Mouse (Mus musculus): Measurements from ENCODE around the gene Lpp.

Lpp gene

GRCm38 (mm10) chr16:24568061-24568460 lies 174.8 kb downstream of the Lpp start:
- DNase-seq: no peak

GRCm38 (mm10) chr16:24569681-24570080 lies 176.4 kb downstream of the Lpp start:
- peak; percentile 44 for DNase-seq

- DNase-seq: no peak
These were observed 183.7 kb downstream of the Lpp start for GRCm38 (mm10) chr16:24576999-24577398.

GRCm38 (mm10) chr16:24577798-24578197 lies 184.5 kb downstream of the Lpp start:
- no peak for DNase-seq

GRCm38 (mm10) chr16:24582847-24583246 lies 189.5 kb downstream of the Lpp start:
- no peak for DNase-seq

GRCm38 (mm10) chr16:24593535-24593934 lies 200.2 kb downstream of the Lpp start:
- DNase-seq: no peak

DNA sequence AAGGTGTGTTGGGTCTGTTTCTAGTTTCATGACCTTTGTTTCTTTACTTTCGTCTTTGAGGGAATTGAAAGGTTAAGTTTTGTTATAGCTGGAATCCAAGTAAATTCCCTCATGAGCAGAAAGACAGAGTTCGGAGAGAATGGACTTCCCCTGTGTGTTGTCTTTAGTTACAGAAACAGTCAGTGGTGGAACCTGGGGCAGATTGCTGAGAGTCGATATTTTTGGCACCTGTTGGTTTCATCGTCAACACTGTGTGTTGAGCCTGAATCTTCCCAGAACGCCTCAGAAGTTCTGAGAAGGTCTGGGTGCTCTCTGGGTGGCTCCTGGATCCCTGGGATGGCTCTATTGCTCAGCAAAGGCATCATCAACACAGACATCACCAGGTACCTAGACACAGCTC lies 201.2 kb downstream of the Lpp start:
- DNase-seq: no peak

GRCm38 (mm10) chr16:24595493-24595892 lies 202.2 kb downstream of the Lpp start:
- DNase-seq: no peak

- DNase-seq: no peak
These were observed 205.3 kb downstream of the Lpp start for GRCm38 (mm10) chr16:24598567-24598966.

GRCm38 (mm10) chr16:24599766-24600165 lies 206.5 kb downstream of the Lpp start:
- DNase-seq: no peak

DNA sequence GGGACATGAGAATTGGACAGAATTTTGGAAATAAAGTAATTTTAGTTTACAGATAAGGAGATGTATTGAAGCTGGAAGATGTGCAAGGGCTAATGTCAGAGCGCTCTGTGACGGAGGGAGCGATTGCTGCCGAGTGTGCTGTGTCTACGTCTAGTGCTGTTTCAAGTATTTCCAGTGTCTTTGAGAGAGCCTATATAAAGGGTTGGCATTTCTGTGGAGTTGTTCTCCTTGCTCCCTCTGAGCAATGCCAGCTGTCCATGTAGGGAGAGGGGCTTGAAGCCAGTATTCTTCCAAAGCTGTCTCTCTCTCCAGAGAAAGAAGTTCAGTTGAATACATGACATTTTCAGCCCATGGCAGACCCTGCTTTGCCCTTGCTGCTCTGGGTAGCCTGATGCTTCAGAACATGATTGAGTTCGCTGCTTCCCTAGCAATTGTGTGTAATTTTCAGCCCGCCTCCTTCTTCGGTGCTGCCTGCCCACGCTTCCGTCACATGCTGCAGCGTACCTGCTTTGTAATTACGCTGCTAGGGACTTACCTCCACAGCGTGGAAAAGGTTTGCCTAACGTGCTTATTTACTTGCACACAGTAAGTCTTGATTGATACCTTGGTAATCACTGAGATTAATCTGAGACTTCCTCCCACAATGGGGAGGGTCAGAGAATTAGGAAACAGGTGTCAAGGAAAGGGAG lies 207.1 kb downstream of the Lpp start:
- DNase-seq: no peak

GRCm38 (mm10) chr16:24603342-24603741 lies 210.0 kb downstream of the Lpp start:
- DNase-seq: no peak

- DNase-seq: peak; percentile 25 to 29
These were observed 214.7 kb downstream of the Lpp start for GRCm38 (mm10) chr16:24607896-24608457.

DNA sequence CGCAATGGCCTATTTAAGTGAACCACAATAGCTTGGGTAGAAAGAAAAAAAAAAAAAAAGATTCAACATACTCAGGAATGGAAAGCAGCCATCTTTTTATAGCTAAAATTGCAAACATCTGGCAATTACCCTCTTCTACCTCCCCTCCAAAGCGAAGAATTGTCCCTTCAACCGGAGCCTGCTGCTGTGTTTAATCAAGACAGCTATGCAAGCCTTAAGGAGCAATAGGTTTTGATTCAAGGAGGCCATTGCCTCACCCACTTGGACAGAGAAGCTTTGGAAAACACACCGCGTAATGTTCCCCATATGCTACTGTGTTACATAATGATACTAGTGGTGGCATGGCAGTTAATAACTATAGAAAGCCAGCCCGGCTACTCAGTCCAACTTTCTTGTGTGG lies 226.2 kb downstream of the Lpp start:
- no peak for DNase-seq

DNA sequence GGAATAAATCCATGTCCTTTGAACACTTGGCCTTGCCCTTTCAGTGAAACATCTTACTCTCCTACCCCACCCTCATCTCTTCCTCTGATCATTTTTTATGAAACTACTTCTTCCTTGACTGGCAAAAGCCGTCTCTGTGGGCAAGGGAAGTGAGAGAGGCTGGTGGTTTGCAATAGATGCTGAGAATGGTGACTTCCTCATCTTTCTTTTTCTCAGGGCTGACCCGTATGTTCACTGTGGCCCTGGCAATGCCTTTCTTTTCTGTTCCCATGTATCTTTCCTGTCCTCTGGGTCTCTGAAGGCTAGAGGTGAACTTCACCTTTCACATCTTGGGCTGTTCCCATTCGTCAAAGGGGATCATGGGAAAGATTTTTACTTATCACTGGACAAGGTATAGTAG lies 226.7 kb downstream of the Lpp start:
- no peak for DNase-seq

DNA sequence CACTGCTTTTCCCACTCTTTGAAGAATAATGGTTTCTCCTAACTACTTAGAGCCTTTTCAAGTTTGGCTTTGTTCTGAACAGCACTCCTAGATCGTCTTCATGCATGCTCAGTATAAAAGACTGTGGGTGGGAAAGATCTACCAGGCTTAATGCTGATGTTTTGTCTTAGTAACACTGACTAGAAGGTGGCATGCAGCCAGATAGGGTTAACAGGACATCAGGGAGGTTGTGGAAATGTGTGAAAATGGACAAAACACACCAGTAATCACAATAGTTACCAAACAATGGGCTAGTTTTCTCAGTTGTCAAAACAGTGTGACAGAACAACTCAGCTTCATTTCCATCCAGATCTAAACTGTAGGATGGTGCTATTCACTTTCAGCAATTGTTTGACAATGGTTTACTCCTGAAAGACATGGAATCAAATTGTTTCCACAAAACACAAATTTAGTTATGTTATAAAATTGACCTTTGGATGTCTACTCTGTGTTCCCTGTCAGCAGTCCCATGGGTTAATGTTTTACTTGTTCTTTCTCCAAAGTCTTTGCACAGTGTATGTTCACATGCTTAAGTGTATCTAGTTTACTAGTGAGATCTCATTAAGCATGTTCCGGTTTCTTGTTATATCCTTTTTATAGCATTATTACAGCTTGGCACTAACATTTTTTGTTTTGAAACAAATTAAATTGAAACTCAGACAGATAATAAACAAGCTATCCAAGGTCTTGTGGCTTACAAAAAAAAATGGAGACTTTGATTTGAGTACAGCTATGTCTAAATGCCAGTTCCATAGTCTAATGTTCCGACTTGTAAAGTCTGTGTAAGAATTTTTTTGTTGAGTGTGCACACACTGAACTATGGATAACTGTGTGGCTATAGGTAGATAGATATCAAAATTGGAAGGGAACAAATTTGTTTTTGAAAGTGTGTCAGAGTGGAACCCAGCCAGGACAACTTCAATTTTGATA lies 229.2 kb downstream of the Lpp start:
- DNase-seq: no peak

- no peak for DNase-seq
These were observed 231.0 kb downstream of the Lpp start for GRCm38 (mm10) chr16:24624335-24624734.

DNA sequence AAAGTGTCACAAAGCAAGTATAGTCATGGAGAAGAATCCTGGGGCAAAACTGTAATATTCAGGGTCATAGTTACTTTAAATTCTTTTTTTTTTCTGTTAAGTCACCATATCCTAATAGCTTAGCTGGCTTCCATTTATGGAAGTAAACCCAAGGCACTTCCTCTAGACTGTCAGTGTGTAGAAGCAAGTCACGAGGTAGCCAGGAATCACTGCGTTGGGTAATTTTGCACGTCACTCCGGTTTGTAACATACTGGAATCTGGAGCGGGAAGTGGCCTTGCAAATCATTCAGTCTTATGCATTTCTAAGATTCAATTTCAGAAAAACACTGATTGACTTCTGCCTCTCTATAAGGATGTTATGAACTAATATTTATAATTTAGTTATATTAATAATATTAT lies 232.3 kb downstream of the Lpp start:
- DNase-seq: no peak

- no peak for DNase-seq
These were observed 235.5 kb downstream of the Lpp start for GRCm38 (mm10) chr16:24628779-24629178.

DNA sequence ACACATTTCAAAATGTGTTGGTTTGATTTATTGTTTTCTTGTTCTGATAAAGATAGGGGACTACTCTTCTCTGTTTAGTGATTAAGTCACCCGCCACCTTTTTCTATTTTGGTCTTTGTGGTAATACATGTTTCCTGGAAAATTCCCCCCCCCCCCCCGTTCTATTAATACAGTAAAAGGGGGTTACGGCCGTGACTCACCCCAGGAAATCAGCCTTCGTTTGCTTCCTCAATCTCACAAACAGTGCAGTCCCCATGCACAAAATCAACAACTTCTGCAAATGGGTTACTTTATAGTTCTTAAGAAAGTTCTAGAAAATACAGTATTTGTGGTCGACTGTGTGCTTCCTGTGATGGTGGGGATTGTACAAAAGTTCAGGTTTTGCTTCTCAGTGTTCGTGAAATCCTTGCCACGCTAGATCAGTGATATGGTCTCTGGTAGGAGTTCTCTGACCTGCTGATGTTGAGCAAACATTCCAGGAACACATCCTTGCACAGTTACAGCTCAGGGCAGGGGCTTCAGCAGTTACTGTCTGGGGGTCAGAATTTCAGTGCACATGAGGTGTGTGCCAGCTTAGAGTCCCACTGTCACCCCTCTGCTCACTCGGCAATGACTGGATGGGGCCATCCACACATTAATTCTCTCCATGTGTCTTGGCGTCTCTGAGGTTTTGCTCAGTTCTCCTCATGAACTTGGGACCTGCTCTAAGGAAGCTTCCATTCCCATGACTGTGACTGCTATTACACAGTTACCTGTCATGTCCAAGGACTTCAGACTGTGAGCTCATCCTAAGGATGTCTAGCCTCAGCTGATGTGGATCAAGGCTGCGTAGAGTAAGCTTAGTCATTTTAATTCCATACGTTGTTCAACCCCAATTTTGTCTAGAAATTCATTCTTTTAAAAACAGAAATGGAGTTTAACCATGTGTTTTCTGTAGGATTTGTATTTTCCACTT lies 236.2 kb downstream of the Lpp start:
- no peak for DNase-seq

GRCm38 (mm10) chr16:24635381-24635919 lies 242.1 kb downstream of the Lpp start:
- DNase-seq: peak; percentile 24 to 32

DNA sequence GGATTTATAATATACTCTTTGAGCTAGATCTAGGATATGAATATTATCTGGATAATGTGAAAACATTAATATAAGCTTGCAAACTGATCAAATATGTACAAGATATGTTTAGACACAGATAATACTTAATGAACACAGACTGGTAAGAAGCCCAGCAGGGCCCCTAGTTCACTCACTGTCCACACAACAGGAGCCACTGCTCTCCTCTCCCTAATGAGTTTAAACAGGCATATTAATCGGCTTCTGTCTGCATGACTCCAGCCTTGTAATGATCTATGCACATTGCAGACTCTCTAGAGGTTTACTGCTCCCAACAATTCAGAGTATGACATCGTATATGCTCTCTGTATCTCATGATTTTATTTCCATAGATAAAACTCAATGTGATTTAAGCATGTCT lies 243.6 kb downstream of the Lpp start:
- no peak for DNase-seq

All from cerebellum, postnatal 10 days (tissue).